Mouse (Mus musculus): ENCODE results near the gene Ddx27. TPM values are rescaled to one million over a fixed set of nuclear protein-coding genes. Genes with fewer than 3 reads are reported as not detected.

The Ddx27 gene
- polyA plus RNA-seq, 1 experiment from 2014 or later = 37.9 TPM

DNA sequence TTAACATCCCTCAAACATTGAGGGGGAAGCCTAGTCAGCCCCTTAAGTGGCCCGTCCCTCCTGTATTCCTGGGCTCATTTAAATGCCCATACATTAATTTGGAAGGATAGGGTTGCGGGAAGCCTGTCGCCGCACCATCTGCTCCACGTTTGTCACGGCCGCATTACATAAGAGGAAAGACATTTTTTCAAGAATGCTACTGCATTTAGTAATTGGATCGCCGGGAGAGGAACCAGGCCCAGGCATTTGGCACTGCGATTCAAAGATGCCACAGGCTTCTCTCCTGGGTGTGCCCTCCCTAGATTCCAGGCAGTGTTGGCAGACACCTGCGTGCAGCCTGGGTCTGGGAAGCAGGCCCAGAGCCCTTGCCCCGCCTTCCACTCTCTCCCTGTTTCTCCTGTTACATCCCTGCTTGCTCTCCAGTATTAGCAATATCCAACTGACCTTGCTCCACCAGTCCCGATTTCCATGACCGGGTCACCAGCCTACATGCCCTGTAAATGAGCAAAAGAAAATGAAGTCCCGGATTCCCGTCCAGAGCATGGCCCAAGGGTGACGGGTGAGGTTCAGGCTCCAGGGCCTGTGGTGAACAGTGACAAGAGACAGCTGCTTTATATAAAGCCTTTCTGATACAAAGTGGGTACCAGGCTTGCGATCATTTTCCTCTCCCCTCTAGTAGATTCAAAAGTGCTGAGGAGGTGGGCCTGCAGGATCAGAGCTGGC is 64.7 kb downstream of the Ddx27 start:
- Histone ChIP-seq H3K4me3 (ENCODE audit: low read depth, low read length) (no peak overlapping the region), H3K27me3 (ENCODE audit: control insufficient read depth, insufficient read depth, low read length) (no peaks in the 10 kb centered on the region), H3K9me3 (ENCODE audit: control insufficient read depth, low read length) (no peaks in the 10 kb centered on the region), H3K36me3 (ENCODE audit: control insufficient read depth, insufficient read depth, low read length) (no peaks in the 10 kb centered on the region), H3K9ac (ENCODE audit: low read depth, low read length) (no peak overlapping the region), H3K4me2 (replicated peaks; ENCODE audit: low read depth, low read length) (no peak overlapping the region), H3K4me1 (replicated peaks; ENCODE audit: control insufficient read depth, insufficient read depth, low read length) (peaks cover 10% of the 10 kb centered on the region), H3K27ac (ENCODE audit: low read depth, low read length) (0 out of 2 replicates have a peak overlapping the region, but pooled peaks have one; percentile 36)
- DNase-seq (ENCODE audit: low spot score) = peak; percentile 46
- WGBS = 46% methylated on average over 18 of the region's 18 CpGs
- ATAC-seq (ENCODE audit: low FRiP score) = peak; percentile 40; the same call in 1 of the 2 replicates

DNA sequence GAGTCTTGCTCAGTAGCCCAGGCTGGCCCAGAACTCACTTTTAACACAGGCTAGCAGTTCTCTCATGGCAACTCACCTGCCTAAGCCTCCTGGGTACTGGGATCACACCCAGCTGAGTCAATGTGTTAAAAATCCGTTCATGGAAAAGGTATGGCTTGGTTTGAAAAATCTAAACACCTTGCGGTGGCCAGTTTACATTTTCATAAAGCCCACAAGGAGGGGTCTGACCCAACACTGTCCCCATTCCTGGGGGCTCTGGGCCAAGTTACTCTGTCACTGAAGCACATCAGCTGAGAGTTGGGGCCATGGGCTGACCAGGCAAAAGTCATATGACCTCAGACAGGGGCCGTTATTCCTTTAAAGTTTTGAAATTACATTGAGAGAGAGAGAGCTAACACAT is 65.4 kb downstream of the Ddx27 start:
- no peak for ATAC-seq (ENCODE audit: low FRiP score)
- Histone ChIP-seq H3K9me3 (ENCODE audit: control insufficient read depth, low read length) (no peaks in the 10 kb centered on the region), H3K36me3 (ENCODE audit: control insufficient read depth, insufficient read depth, low read length) (no peaks in the 10 kb centered on the region), H3K27me3 (ENCODE audit: control insufficient read depth, insufficient read depth, low read length) (no peaks in the 10 kb centered on the region), H3K4me3 (ENCODE audit: low read depth, low read length) (no peak overlapping the region), H3K4me1 (replicated peaks; ENCODE audit: control insufficient read depth, insufficient read depth, low read length) (peaks cover 10% of the 10 kb centered on the region), H3K9ac (ENCODE audit: low read depth, low read length) (no peak overlapping the region), H3K27ac (ENCODE audit: low read depth, low read length) (no peak overlapping the region), H3K4me2 (replicated peaks; ENCODE audit: low read depth, low read length) (no peak overlapping the region)
- 88% methylated on average over 3 of the region's 3 CpGs for WGBS
- DNase-seq (ENCODE audit: low spot score) = no peak

DNA sequence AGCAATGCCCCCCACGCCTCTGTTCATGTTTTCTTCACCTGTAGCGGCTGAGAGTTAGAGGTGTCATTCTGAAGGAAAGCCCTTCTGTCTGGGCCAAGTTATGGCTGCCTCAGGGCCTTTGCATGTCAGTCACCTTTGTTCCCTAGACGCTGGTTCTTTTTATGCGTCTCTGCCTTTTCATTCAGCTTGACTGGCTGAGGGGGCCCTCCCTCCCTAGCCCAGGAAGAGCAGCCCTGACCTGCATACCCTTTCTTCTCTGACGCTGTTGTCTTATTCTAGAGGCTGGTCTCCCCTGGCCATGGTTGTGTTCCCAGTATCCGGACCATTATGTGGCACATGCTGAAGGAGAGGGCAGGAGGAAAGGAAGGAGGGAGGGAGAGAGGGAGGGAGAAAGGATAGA is 66.1 kb downstream of the Ddx27 start:
- Histone ChIP-seq H3K9me3 (ENCODE audit: control insufficient read depth, low read length) (no peaks in the 10 kb centered on the region), H3K4me3 (ENCODE audit: low read depth, low read length) (no peak overlapping the region), H3K36me3 (ENCODE audit: control insufficient read depth, insufficient read depth, low read length) (no peaks in the 10 kb centered on the region), H3K27me3 (ENCODE audit: control insufficient read depth, insufficient read depth, low read length) (no peaks in the 10 kb centered on the region), H3K4me2 (replicated peaks; ENCODE audit: low read depth, low read length) (no peak overlapping the region), H3K9ac (ENCODE audit: low read depth, low read length) (no peak overlapping the region), H3K4me1 (replicated peaks; ENCODE audit: control insufficient read depth, insufficient read depth, low read length) (peaks cover 10% of the 10 kb centered on the region), H3K27ac (ENCODE audit: low read depth, low read length) (no peak overlapping the region)
- ATAC-seq (ENCODE audit: low FRiP score) = no peak
- DNase-seq (ENCODE audit: low spot score) = no peak
- WGBS = 61% methylated on average over 6 of the region's 6 CpGs

DNA sequence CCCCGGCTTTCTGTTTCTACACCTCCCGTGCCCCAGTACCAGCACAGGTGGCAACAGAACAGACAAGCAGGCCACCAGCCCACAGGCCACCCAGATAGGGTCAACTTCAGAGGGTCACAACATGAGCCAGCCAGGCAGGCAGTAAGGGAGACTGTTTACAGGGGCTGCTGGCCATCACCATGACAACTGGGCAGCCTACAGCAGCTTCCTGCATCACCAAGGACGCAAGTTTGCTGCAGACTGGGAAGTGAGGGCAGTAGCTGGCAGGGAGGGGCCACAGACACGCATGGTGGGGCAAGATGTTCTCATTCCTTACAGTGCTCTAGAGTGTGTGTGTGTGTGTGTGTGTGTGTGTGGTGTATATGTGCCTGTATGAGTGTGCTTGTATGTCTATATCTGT is 66.6 kb downstream of the Ddx27 start:
- DNase-seq (ENCODE audit: low spot score) (peak; percentile 48), ATAC-seq (ENCODE audit: low FRiP score) (no peak)
- WGBS = 23% methylated on average over 4 of the region's 4 CpGs
- H3K9ac ChIP-seq (ENCODE audit: low read depth, low read length) = no peak overlapping the region
- H3K4me3 ChIP-seq (ENCODE audit: low read depth, low read length) = no peak overlapping the region
- H3K4me1 ChIP-seq (replicated peaks; ENCODE audit: control insufficient read depth, insufficient read depth, low read length) = peaks cover 10% of the 10 kb centered on the region
- H3K36me3 ChIP-seq (ENCODE audit: control insufficient read depth, insufficient read depth, low read length) = no peaks in the 10 kb centered on the region
- H3K27me3 ChIP-seq (ENCODE audit: control insufficient read depth, insufficient read depth, low read length) = no peaks in the 10 kb centered on the region
- H3K4me2 ChIP-seq (replicated peaks; ENCODE audit: low read depth, low read length) = no peak overlapping the region
- H3K27ac ChIP-seq (ENCODE audit: low read depth, low read length) = no peak overlapping the region
- H3K9me3 ChIP-seq (ENCODE audit: control insufficient read depth, low read length) = no peaks in the 10 kb centered on the region

Other genes starting within 250 kb of the Ddx27 start
- gene Trp53rkb, start 222.7 kb upstream of the Ddx27 start, polyA plus RNA-seq (2014; fragmentation: Nextera tagmentation; extraction: Ambion mirVana) = 8.7 and 10.0 TPM in 2 replicates
- 3.8 and 4.2 TPM in 2 replicates for gene Arfgef2, start 209.6 kb upstream of the Ddx27 start, polyA plus RNA-seq (2014; fragmentation: Nextera tagmentation; extraction: Ambion mirVana)
- 169 and 219 TPM in 2 replicates for gene Cse1l, start 109.2 kb upstream of the Ddx27 start, polyA plus RNA-seq (2014; fragmentation: Nextera tagmentation; extraction: Ambion mirVana)
- 93.0 and 101 TPM in 2 replicates for gene Stau1, start 18.9 kb upstream of the Ddx27 start, polyA plus RNA-seq (2014; fragmentation: Nextera tagmentation; extraction: Ambion mirVana)
- gene Znfx1, start 47.8 kb downstream of the Ddx27 start, polyA plus RNA-seq (2014; fragmentation: Nextera tagmentation; extraction: Ambion mirVana) = 4.9 and 6.5 TPM in 2 replicates
- gene Kcnb1, start 175.0 kb downstream of the Ddx27 start, polyA plus RNA-seq (2014; fragmentation: Nextera tagmentation; extraction: Ambion mirVana) = 0.66 and 0.69 TPM in 2 replicates
- gene Ptgis, start 225.4 kb downstream of the Ddx27 start, polyA plus RNA-seq (2014; fragmentation: Nextera tagmentation; extraction: Ambion mirVana) = 7.4 and 10.5 TPM in 2 replicates

Measured in hindbrain, embryonic 11.5 days (tissue).